Mouse (Mus musculus) testis, adult 2 months (tissue): ENCODE results near the gene Shroom3. TPM values are rescaled to one million over a fixed set of nuclear protein-coding genes. Genes with fewer than 3 reads are reported as not detected.

Source experiments
- H3K27ac ChIP-seq: fragments of 200-500 bp; 2 replicates; pipeline ENCODE4 v1.5.1; 2012; ENCODE audit warnings: low read depth, low read length; ENCODE audit not compliant: control insufficient read depth, insufficient read depth
- H3K27me3 ChIP-seq: fragments of 200-500 bp; 2 replicates; pipeline ENCODE4 v1.6.1; 2012; ENCODE audit warnings: mild to moderate bottlenecking, low read length, moderate library complexity; ENCODE audit not compliant: control insufficient read depth, insufficient read depth
- H3K36me3 ChIP-seq: fragments of 200-500 bp; 2 replicates; pipeline ENCODE4 v1.6.1; 2012; ENCODE audit warnings: mild to moderate bottlenecking, low read length; ENCODE audit not compliant: control insufficient read depth, insufficient read depth
- H3K4me1 ChIP-seq: fragments of 200-500 bp; 2 replicates; pipeline ENCODE4 v1.6.1; 2012; ENCODE audit warnings: low read length; ENCODE audit not compliant: control insufficient read depth, insufficient read depth
- H3K4me3 ChIP-seq: fragments of 200-500 bp; 2 replicates; pipeline ENCODE4 v1.5.1; 2012; ENCODE audit warnings: low read depth, mild to moderate bottlenecking, low read length, moderate library complexity, mixed read lengths; ENCODE audit not compliant: control insufficient read depth
- CTCF ChIP-seq: fragments of 200-500 bp; IDR thresholded peaks from 2 replicates; pipeline ENCODE4 v1.5.1; 2012; ENCODE audit warnings: low read depth, mild to moderate bottlenecking, inconsistent platforms, low read length, moderate library complexity; ENCODE audit not compliant: control insufficient read depth, insufficient read depth, insufficient replicate concordance
- POLR2A ChIP-seq: fragments of 200-500 bp; IDR thresholded peaks from 2 replicates; pipeline ENCODE4 v1.6.1; 2012; ENCODE audit warnings: low read depth, mild to moderate bottlenecking, inconsistent platforms, low read length, moderate library complexity; ENCODE audit not compliant: control insufficient read depth
- polyA plus RNA-seq: library from polyadenylated mRNA; depleted of rRNA; stranded (reverse); fragments of >200 nt; gene quantifications from 2 replicates; pipeline ENCODE4 v1.2.3, GENCODE M21; 2012

Gene Shroom3
- polyA plus RNA-seq, 1 experiment, result 25.6 TPM

DNA sequence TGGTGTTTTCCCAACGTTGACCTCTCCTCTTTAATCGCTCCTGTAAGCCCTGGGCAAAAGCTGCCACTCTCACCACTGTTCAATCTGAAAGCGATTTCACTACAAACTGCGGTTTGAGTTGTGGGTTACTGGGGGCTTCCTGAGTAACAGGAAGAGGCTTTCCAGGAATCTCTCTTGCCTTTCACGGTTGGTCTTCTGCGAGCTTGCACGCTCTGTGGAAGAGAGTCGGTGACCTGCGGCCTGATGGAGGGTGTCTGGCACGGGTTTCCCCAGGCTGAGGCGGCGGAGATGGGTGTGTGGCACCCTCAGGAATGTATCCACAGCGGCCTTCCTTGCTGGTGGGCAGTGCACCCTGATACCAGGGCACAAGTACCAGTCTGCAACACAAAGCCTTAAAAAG lies 281.5 kb downstream of the Shroom3 start:
- no peaks in the 10 kb centered on the region for H3K27me3 ChIP-seq
- H3K27ac ChIP-seq, result no peak overlapping the region
- no peaks in the 10 kb centered on the region for H3K4me1 ChIP-seq
- H3K4me3 ChIP-seq, result no peak overlapping the region
- peaks cover 3% of the 10 kb centered on the region; the same call in 1 of the 2 replicates for H3K36me3 ChIP-seq
- TF ChIP-seq POLR2A (no peak), CTCF (no peak)

DNA sequence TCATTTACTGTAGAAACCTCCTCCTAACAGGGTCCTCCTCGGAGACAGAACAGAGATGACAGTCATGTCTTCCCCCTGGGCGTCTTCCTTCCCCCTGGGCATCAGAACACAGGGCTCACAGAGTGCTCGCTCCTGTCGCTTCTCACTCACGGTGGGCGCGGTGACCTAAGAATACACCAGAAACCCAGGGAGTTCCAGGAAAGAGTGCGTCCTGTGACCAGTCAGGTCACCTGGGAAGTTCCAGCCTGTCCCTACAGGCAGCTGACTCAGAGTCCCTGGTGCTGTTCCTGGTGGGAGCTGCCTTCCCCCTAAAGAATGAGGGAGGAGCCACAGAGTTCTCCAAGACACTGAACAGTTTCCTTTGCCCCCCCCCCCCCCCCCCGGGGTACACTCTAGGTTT lies 283.9 kb downstream of the Shroom3 start:
- H3K27ac ChIP-seq, result no peak overlapping the region
- H3K4me1 ChIP-seq, result no peaks in the 10 kb centered on the region
- no peaks in the 10 kb centered on the region for H3K27me3 ChIP-seq
- TF ChIP-seq POLR2A (no peak), CTCF (no peak)
- H3K4me3 ChIP-seq, result no peak overlapping the region
- peaks cover 1% of the 10 kb centered on the region; the same call in 1 of the 2 replicates for H3K36me3 ChIP-seq

GRCm38 (mm10) chr5:92967906-92968305 lies 284.7 kb downstream of the Shroom3 start:
- Histone ChIP-seq H3K27ac (no peak overlapping the region), H3K4me1 (no peaks in the 10 kb centered on the region), H3K27me3 (no peaks in the 10 kb centered on the region), H3K36me3 (peaks cover 1% of the 10 kb centered on the region; the same call in 1 of the 2 replicates), H3K4me3 (no peak overlapping the region)
- no peak for TF ChIP-seq CTCF
- TF ChIP-seq POLR2A, result no peak

DNA sequence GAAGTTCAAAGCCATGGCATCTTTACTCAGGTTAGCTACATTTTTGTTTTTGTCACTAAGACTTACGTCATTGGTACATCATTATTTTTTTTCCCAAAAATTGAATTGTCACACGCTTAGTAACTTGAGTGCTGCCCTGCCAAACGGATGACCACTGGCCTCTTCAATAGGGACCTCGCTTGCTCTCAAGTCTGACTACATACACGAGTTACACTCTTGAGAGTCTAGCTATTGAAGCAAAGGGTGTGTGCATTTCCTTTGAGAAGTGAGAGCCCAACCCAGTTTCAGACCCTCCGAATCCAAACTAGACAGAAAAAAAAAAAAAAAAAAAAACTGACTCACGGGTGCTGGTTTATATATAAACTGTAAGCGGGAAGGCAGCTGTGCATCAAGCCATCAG lies 286.2 kb downstream of the Shroom3 start:
- TF ChIP-seq CTCF, result no peak
- no peak for TF ChIP-seq POLR2A
- no peaks in the 10 kb centered on the region for H3K27me3 ChIP-seq
- H3K4me3 ChIP-seq, result no peak overlapping the region
- no peak overlapping the region for H3K27ac ChIP-seq
- H3K4me1 ChIP-seq, result no peaks in the 10 kb centered on the region
- 0 out of 2 replicates have a peak, but pooled peaks cover 1% of the 10 kb centered on the region for H3K36me3 ChIP-seq

DNA sequence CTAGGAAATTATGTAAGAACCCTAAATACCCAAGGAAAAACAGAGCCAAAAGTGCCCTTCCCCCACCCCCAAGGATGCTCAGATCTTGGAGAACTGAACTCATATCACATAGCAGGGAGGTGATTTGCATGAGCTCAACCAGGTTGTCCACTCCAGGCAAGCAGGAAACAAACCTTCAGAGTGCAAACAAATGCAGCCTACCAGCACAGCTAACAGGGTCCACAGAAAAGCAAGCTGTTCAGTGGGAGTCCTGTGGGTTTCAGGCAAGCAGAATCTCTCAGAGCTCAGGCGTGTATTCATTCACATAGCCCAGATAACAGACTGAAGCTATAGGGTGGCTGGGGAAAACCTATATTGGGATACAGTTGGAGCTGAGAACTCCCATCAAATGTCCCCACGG lies 286.7 kb downstream of the Shroom3 start:
- no peaks in the 10 kb centered on the region for H3K4me1 ChIP-seq
- no peaks in the 10 kb centered on the region for H3K27me3 ChIP-seq
- H3K36me3 ChIP-seq, result no peaks in the 10 kb centered on the region
- TF ChIP-seq POLR2A (no peak), CTCF (no peak)
- H3K27ac ChIP-seq, result no peak overlapping the region
- H3K4me3 ChIP-seq, result no peak overlapping the region

DNA sequence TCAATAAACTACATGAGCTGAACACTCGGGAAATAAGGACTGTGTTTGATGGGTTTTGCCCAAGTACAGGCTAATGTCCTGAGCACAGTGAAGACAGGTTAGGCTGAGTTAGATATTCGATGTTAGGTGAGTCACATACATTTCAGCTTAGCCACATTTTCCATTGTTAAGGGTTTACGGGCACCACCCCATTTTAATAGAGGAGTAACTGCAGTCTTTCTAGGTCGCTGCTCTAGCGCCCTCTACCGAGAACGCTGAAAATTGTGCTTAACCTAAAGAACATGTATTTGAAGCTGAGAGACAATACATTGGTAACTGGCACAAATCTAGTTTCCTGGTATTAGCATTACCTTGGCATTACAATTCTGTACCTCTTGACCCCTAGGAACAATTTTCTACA lies 287.2 kb downstream of the Shroom3 start:
- H3K36me3 ChIP-seq, result no peaks in the 10 kb centered on the region
- no peak overlapping the region for H3K4me3 ChIP-seq
- TF ChIP-seq POLR2A (no peak), CTCF (no peak)
- H3K27ac ChIP-seq, result no peak overlapping the region
- no peaks in the 10 kb centered on the region for H3K4me1 ChIP-seq
- H3K27me3 ChIP-seq, result no peaks in the 10 kb centered on the region

- H3K27me3 ChIP-seq, result no peaks in the 10 kb centered on the region
- no peak overlapping the region for H3K4me3 ChIP-seq
Observed at GRCm38 (mm10) chr5:92980393-92980792, 297.2 kb downstream of the Shroom3 start.

GRCm38 (mm10) chr5:92980862-92981261 lies 297.6 kb downstream of the Shroom3 start:
- H3K4me1 ChIP-seq, result no peaks in the 10 kb centered on the region
- no peak overlapping the region for H3K4me3 ChIP-seq
- H3K27ac ChIP-seq, result no peak overlapping the region
- no peaks in the 10 kb centered on the region for H3K36me3 ChIP-seq
- H3K27me3 ChIP-seq, result no peaks in the 10 kb centered on the region
- no peak for TF ChIP-seq POLR2A
- no peak for TF ChIP-seq CTCF

More at GRCm38 (mm10) chr5:92980393-92980792, 297.2 kb downstream of the Shroom3 start:
- TF ChIP-seq CTCF, result no peak
- no peak for TF ChIP-seq POLR2A
- Histone ChIP-seq H3K27ac (no peak overlapping the region), H3K36me3 (no peaks in the 10 kb centered on the region), H3K4me1 (no peaks in the 10 kb centered on the region)
